Comparison of ENCODE assay signal across 10 mouse cellular contexts in the genomic region with DNA sequence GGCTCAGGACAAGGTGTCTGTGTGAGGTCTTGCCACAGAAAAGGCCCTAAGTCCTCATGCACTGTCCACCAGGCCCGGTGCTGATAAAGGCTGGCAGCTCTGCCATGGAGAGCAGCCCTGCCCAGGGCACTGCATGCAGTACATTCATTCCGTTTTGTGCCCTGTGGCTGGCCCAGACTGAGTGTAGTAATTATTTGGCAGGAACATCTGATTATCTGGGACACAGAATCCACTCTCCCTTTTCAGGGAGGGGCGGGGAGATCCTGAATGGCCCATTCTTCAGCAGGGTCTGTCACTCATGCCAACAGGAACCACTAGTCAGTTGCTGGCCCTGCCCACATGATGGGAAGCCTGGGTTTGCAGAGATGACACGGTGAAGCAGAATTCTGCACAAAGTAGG. TPM values are rescaled to one million over a fixed set of nuclear protein-coding genes. Genes with fewer than 3 reads are reported as not detected.
A peak's percentile ranks its signal among the peaks of the same experiment; 100 is the strongest.
DNase-seq lines count a peak whose midpoint lies in the region; ATAC-seq lines count a peak whose summit lies in the region.
"Had no signal": no experiment of that assay in that cellular context is flagged by ENCODE, and none has a peak within 500 bp of the region (broad histone marks: within the 10 kb centered on the region; RNA-seq: fewer than 3 reads in every experiment).

No protein-coding gene starts in this region.

- intact Hi-C loops in heart, postnatal 10 days (cut with DNase I), result no loop called here
- intact Hi-C loops in left cerebral cortex, postnatal 4 days (cut with DNase I), result no loop called here

- H3K36me3 ChIP-seq in forebrain, embryonic 15.5 days, result peaks cover 88% of the 10 kb centered on the region
- peaks cover 22% of the 10 kb centered on the region for H3K36me3 ChIP-seq in forebrain, embryonic 11.5 days (ENCODE audit: control insufficient read depth, insufficient read depth, low read length)

- 60% methylated on average over 4 of the region's 4 CpGs for WGBS in forebrain, embryonic 15.5 days
- 89% methylated on average over 4 of the region's 4 CpGs for WGBS in forebrain, embryonic 11.5 days

- no peak overlapping the region for H3K4me3 ChIP-seq in forebrain, embryonic 15.5 days
- H3K4me3 ChIP-seq in forebrain, embryonic 11.5 days (ENCODE audit: low read depth, low read length), result no peak overlapping the region
- H3K4me3 ChIP-seq: liver, embryonic 15.5 days had no signal

- H3K4me1 ChIP-seq in forebrain, embryonic 15.5 days, result no peaks in the 10 kb centered on the region
- no peaks in the 10 kb centered on the region for H3K4me1 ChIP-seq in forebrain, embryonic 11.5 days (replicated peaks; ENCODE audit: control insufficient read depth, insufficient read depth, low read length)
- H3K4me1 ChIP-seq: liver, embryonic 15.5 days had no signal

- H3K9ac ChIP-seq in forebrain, embryonic 15.5 days (replicated peaks), result no peak overlapping the region
- H3K9ac ChIP-seq in forebrain, embryonic 11.5 days (ENCODE audit: low read length), result no peak overlapping the region
- H3K9ac ChIP-seq: liver, embryonic 15.5 days had no signal

- peak; percentile 63 for ATAC-seq in forebrain, embryonic 15.5 days (replicated peaks)
- no peak for ATAC-seq in forebrain, embryonic 11.5 days (replicated peaks; ENCODE audit: low FRiP score)
- peak; percentile 91 for ATAC-seq in cerebellum, adult (ENCODE audit: insufficient number of reproducible peaks, low FRiP score, low TSS enrichment)
- no peak for ATAC-seq in megakaryocyte progenitor cell, adult 5-6 weeks (replicated peaks; ENCODE audit: poor library complexity)

- no peak overlapping the region for H3K27ac ChIP-seq in forebrain, embryonic 15.5 days (replicated peaks)
- no peak overlapping the region for H3K27ac ChIP-seq in forebrain, embryonic 11.5 days (ENCODE audit: low read depth, low read length)
- H3K27ac ChIP-seq: liver, embryonic 15.5 days had no signal

- H3K4me2 ChIP-seq in forebrain, embryonic 15.5 days (replicated peaks), result no peak overlapping the region
- H3K4me2 ChIP-seq in forebrain, embryonic 11.5 days (ENCODE audit: low read depth, low read length, severe bottlenecking), result no peak overlapping the region
- H3K4me2 ChIP-seq: liver, embryonic 15.5 days had no signal

- no peaks in the 10 kb centered on the region for H3K27me3 ChIP-seq in forebrain, embryonic 15.5 days
- no peaks in the 10 kb centered on the region for H3K27me3 ChIP-seq in forebrain, embryonic 11.5 days (ENCODE audit: control insufficient read depth, insufficient read depth, low read length)
- H3K27me3 ChIP-seq: liver, embryonic 15.5 days had no signal

- DNase-seq in forebrain, embryonic 11.5 days (ENCODE audit: low spot score), result no peak
- peak; percentile 63 to 64 for DNase-seq in heart, postnatal 10 days
- DNase-seq in left cerebral cortex, postnatal 4 days, result peak; percentile 59
- DNase-seq in thymus, postnatal 36 days, result no peak
- no peak for DNase-seq in kidney, postnatal 4 days
- DNase-seq: gastrocnemius, postnatal 25 days had no signal

- no peaks in the 10 kb centered on the region for H3K9me3 ChIP-seq in forebrain, embryonic 15.5 days
- no peaks in the 10 kb centered on the region for H3K9me3 ChIP-seq in forebrain, embryonic 11.5 days (ENCODE audit: control insufficient read depth, low read length)
- H3K9me3 ChIP-seq: liver, embryonic 15.5 days had no signal

RNA-seq across cellular contexts. Expression of a gene that starts 29.1 kb away (rescaled TPM):
- polyA plus RNA-seq in forebrain, embryonic 15.5 days (2015; fragmentation: Nextera tagmentation; extraction: Ambion mirVana), result 0.15 and 0.49 TPM in 2 replicates
- 0.37 TPM in 1 of 2 replicates, not detected in the other for polyA plus RNA-seq in forebrain, embryonic 11.5 days (2014; fragmentation: Nextera tagmentation; extraction: Ambion mirVana)
- total RNA-seq in heart, postnatal 10 days (2021), result 1 to 10 TPM; 2.2 to 2.8 TPM
- 1 to 10 TPM; 1.0 to 1.4 TPM for total RNA-seq in left cerebral cortex, postnatal 4 days (2021)
- 3.4 and 3.9 TPM in 2 replicates for total RNA-seq in megakaryocyte progenitor cell, adult 5-6 weeks (2015)
- total RNA-seq in megakaryocyte progenitor cell, adult 5-6 weeks (2017), result 4.2 and 9.8 TPM in 2 replicates

RNA-seq across cellular contexts. Expression of a gene that starts 30.9 kb away (rescaled TPM):
- 162 and 176 TPM in 2 replicates for polyA plus RNA-seq in forebrain, embryonic 15.5 days (2015; fragmentation: Nextera tagmentation; extraction: Ambion mirVana)
- 157 and 174 TPM in 2 replicates for polyA plus RNA-seq in forebrain, embryonic 11.5 days (2014; fragmentation: Nextera tagmentation; extraction: Ambion mirVana)
- total RNA-seq in heart, postnatal 10 days (2021), result 100 to 1,000 TPM; 184 to 188 TPM
- total RNA-seq in left cerebral cortex, postnatal 4 days (2021), result 100 to 1,000 TPM; 200 to 204 TPM
- total RNA-seq in megakaryocyte progenitor cell, adult 5-6 weeks (2015), result 127 and 134 TPM in 2 replicates
- total RNA-seq in megakaryocyte progenitor cell, adult 5-6 weeks (2017), result 209 TPM in 2 replicates

Comparison
In these comparisons a context has a peak if more than half of its experiments do, and no peak if none do; other contexts are left out.
1. ATAC-seq: peak in forebrain, embryonic 15.5 days (single experiment) and cerebellum, adult (single experiment); none in forebrain, embryonic 11.5 days (single experiment) and megakaryocyte progenitor cell, adult 5-6 weeks (single experiment).
2. DNase-seq: peak in heart, postnatal 10 days (2 of 2) and left cerebral cortex, postnatal 4 days (single experiment); none in forebrain, embryonic 11.5 days (single experiment), thymus, postnatal 36 days (0 of 2) and kidney, postnatal 4 days (0 of 2).